Mouse (Mus musculus) small intestine, adult 2 months (tissue): ENCODE results near the gene Atxn2. TPM values are rescaled to one million over a fixed set of nuclear protein-coding genes. Genes with fewer than 3 reads are reported as not detected.
"Not testable (repeated sequence)": the region's sequence is repeated elsewhere in the genome, so short reads cannot be mapped to it uniquely, and the experiment has no call there.

Experiments
- H3K27ac ChIP-seq: fragments of 200-500 bp; 2 replicates; pipeline ENCODE4 v1.5.1; 2012; ENCODE audit warnings: low read depth, low read length, control low read depth, inconsistent platforms; ENCODE audit not compliant: insufficient read depth
- H3K27me3 ChIP-seq: fragments of 200-500 bp; 2 replicates; pipeline ENCODE4 v1.6.1; 2012; ENCODE audit warnings: mild to moderate bottlenecking, moderate library complexity, low read length, inconsistent platforms; ENCODE audit not compliant: control insufficient read depth, insufficient read depth
- H3K36me3 ChIP-seq: fragments of 200-500 bp; 2 replicates; pipeline ENCODE4 v1.6.1; 2012; ENCODE audit warnings: mild to moderate bottlenecking, low read length, control low read depth, inconsistent platforms; ENCODE audit not compliant: control insufficient read depth, insufficient read depth
- H3K4me1 ChIP-seq: fragments of 200-500 bp; 2 replicates; pipeline ENCODE4 v1.6.1; 2012; ENCODE audit warnings: low read length, inconsistent platforms, mixed read lengths; ENCODE audit not compliant: control insufficient read depth, insufficient read depth, insufficient read length
- H3K4me3 ChIP-seq: fragments of 200-500 bp; 2 replicates; pipeline ENCODE4 v1.5.1; 2012; ENCODE audit warnings: low read depth, mild to moderate bottlenecking, control low read depth, inconsistent platforms, low read length, moderate library complexity
- CTCF ChIP-seq: fragments of 200-500 bp; IDR thresholded peaks from 2 replicates; pipeline ENCODE4 v1.5.1; 2012; ENCODE audit warnings: low read depth, mild to moderate bottlenecking, control low read depth, inconsistent platforms, low read length, moderate library complexity, mixed read lengths; ENCODE audit not compliant: insufficient replicate concordance, insufficient read length; ENCODE audit errors: extremely low read depth
- POLR2A ChIP-seq: fragments of 200-500 bp; IDR thresholded peaks from 2 replicates; pipeline ENCODE4 v1.6.1; 2012; ENCODE audit warnings: low read depth, mild to moderate bottlenecking, control low read depth, inconsistent platforms, low read length, moderate library complexity
- WGBS: fragments of 180-500 bp; shearing (Covaris S2); methylation state at CpG from one replicate; pipeline ENCODE4 v1.1.7; 2018; 5-methylcytosine and 5-hydroxymethylcytosine counted together
- polyA plus RNA-seq: library from polyadenylated mRNA; depleted of rRNA; stranded (reverse); fragments of >200 nt; gene quantifications from 2 replicates; pipeline ENCODE4 v1.2.3, GENCODE M21; 2012

The Atxn2 gene
- polyA plus RNA-seq, 1 experiment, result 108 TPM

- Histone ChIP-seq H3K27ac (0 out of 2 replicates have a peak overlapping the region, but pooled peaks have one; percentile 8), H3K27me3 (no peaks in the 10 kb centered on the region), H3K4me3 (no peak overlapping the region), H3K4me1 (peaks cover 11% of the 10 kb centered on the region; the same call in 1 of the 2 replicates), H3K36me3 (no peaks in the 10 kb centered on the region)
- 38% methylated on average over 3 of the region's 3 CpGs for WGBS
- no peak for TF ChIP-seq CTCF
- no peak for TF ChIP-seq POLR2A
Measured at GRCm38 (mm10) chr5:121721841-121722240, 10.7 kb downstream of the Atxn2 start.

- Histone ChIP-seq H3K27me3 (no peaks in the 10 kb centered on the region), H3K36me3 (no peaks in the 10 kb centered on the region), H3K4me3 (no peak overlapping the region), H3K27ac (no peak overlapping the region; the same call in 1 of the 2 replicates), H3K4me1 (peaks cover 14% of the 10 kb centered on the region; the same call in 1 of the 2 replicates)
- TF ChIP-seq POLR2A (no peak), CTCF (no peak)
- 48% methylated on average over 1 of the region's 1 CpGs for whole genome bisulfite sequencing
Measured at GRCm38 (mm10) chr5:121724678-121725077, 13.5 kb downstream of the Atxn2 start.

GRCm38 (mm10) chr5:121730057-121730456 lies 18.9 kb downstream of the Atxn2 start:
- Histone ChIP-seq H3K4me1 (peaks cover 5% of the 10 kb centered on the region; the same call in 1 of the 2 replicates), H3K27ac (no peak overlapping the region), H3K36me3 (no peaks in the 10 kb centered on the region), H3K27me3 (no peaks in the 10 kb centered on the region), H3K4me3 (no peak overlapping the region)
- TF ChIP-seq CTCF, result no peak
- no peak for TF ChIP-seq POLR2A
- WGBS, result 80% methylated on average over 2 of the region's 2 CpGs

DNA sequence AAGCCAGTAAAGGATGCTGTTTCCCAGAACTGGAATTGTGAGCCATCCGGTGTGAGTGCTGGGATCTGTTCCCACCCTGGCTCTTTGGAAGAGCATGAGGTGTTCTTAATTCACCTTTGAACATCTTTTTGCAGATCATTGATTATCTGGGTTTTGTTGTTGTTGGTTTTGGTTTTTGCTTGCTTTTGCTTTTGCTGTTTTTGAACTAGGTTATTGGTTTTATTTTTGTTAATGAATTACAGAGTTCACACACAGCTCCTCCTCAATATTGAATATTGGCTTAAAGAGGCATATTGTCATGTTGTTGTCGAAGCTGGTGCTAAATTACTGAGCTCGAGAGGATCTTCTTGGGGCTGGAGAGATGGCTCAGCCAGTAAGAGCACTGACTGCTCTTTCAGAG lies 25.5 kb downstream of the Atxn2 start:
- TF ChIP-seq CTCF, result no peak
- no peak for TF ChIP-seq POLR2A
- peaks cover 16% of the 10 kb centered on the region; the same call in 1 of the 2 replicates for H3K4me1 ChIP-seq
- H3K27ac ChIP-seq, result no peak overlapping the region
- WGBS, result 42% methylated on average over 3 of the region's 3 CpGs
- no peaks in the 10 kb centered on the region for H3K27me3 ChIP-seq
- no peaks in the 10 kb centered on the region for H3K36me3 ChIP-seq
- H3K4me3 ChIP-seq, result no peak overlapping the region

GRCm38 (mm10) chr5:121738162-121738561 lies 27.0 kb downstream of the Atxn2 start:
- not testable (repeated sequence) for H3K4me3 ChIP-seq, H3K36me3 ChIP-seq, H3K27me3 ChIP-seq
- peak overlapping the region; percentile 68; the same call in 1 of the 2 replicates for H3K27ac ChIP-seq
- H3K4me1 ChIP-seq, result peaks cover 20% of the 10 kb centered on the region; the same call in 1 of the 2 replicates
- WGBS, result 13% methylated on average over 2 of the region's 2 CpGs

GRCm38 (mm10) chr5:121738576-121739191 lies 27.5 kb downstream of the Atxn2 start:
- Histone ChIP-seq H3K27me3 (no peaks in the 10 kb centered on the region), H3K27ac (peak overlapping the region; percentile 68), H3K4me1 (peaks cover 25% of the 10 kb centered on the region), H3K36me3 (no peaks in the 10 kb centered on the region), H3K4me3 (no peak overlapping the region)
- TF ChIP-seq CTCF (no peak), POLR2A (no peak)
- WGBS, result 29% methylated on average over 7 of the region's 7 CpGs

DNA sequence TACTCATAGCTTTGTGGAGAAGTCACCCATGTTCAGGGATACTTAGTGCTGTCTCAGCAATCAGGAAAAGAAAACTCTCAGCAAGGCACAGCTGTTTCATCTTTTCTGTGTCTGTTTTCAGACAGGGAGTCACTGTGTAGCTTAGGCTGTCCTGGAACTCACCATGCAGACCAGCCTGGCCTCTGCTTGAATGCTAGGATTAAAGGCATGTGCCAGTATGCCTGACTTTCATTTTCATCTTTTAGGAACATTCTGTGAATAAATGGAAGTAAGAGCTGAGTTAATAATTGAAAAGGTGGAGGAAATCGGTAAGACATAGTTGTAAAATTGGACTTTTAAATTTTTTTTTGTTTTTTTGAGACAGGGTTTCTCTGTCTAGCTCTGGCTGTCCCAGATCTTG lies 29.4 kb downstream of the Atxn2 start:
- Histone ChIP-seq H3K4me3 (no peak overlapping the region), H3K27me3 (no peaks in the 10 kb centered on the region), H3K4me1 (peaks cover 25% of the 10 kb centered on the region), H3K27ac (peak overlapping the region; percentile 44; the same call in 1 of the 2 replicates), H3K36me3 (no peaks in the 10 kb centered on the region; the same call in 1 of the 2 replicates)
- TF ChIP-seq POLR2A (no peak), CTCF (no peak)
- 24% methylated on average over 1 of the region's 1 CpGs for whole genome bisulfite sequencing
